Comparison of ENCODE assay signal across 25 mouse cellular contexts in the genomic region with DNA sequence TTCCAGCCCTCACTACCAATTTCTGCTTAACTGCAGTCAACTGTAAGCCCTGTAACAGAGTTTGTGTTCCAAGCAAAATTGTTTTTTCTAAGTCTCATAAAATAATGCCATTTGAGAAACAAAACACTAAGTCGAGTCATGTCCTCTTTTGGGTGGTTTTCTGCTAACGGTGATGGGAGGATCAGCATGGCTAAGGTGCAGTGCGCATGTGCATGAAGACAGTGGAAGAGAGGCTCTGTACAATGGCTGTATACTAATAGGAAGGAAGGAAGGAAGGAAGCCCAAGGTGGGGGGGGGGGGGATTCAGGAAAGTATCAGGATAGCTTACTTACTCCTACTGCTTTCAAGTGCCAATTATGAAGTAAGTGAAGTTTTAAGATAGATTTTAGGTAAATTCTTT. TPM values are rescaled to one million over a fixed set of nuclear protein-coding genes. Genes with fewer than 3 reads are reported as not detected.
A peak's percentile ranks its signal among the peaks of the same experiment; 100 is the strongest.
DNase-seq lines count a peak whose midpoint lies in the region; ATAC-seq and TF ChIP-seq lines count a peak whose summit lies in the region.
"Had no signal": no experiment of that assay in that cellular context is flagged by ENCODE, and none has a peak within 500 bp of the region (broad histone marks: within the 10 kb centered on the region; RNA-seq: fewer than 3 reads in every experiment).

No protein-coding gene starts in this region.

- no peak for ATAC-seq in kidney, postnatal 0 days (replicated peaks; ENCODE audit: low FRiP score, low read depth)
- no peak for ATAC-seq in kidney, embryonic 15.5 days (replicated peaks; ENCODE audit: low FRiP score)
- no peak for ATAC-seq in lung, postnatal 0 days
- ATAC-seq: CD4-positive, CD25-positive, alpha-beta regulatory T cell, adult 4 months; forebrain, embryonic 15.5 days had no signal

- no peak for TF ChIP-seq CTCF in kidney, postnatal 0 days (IDR thresholded peaks at IDR 0.05; ENCODE audit: low read depth)
- TF ChIP-seq CTCF in lung, postnatal 0 days (IDR thresholded peaks at IDR 0.05), result no peak
- TF ChIP-seq CTCF in lung, adult 2 months (IDR thresholded peaks at IDR 0.05; ENCODE audit: insufficient read depth, low read length), result no peak

- H3K9me3 ChIP-seq in heart, embryonic 10.5 days, result no peaks in the 10 kb centered on the region
- H3K9me3 ChIP-seq in kidney, postnatal 0 days (replicated peaks; ENCODE audit: low read length), result no peaks in the 10 kb centered on the region
- no peaks in the 10 kb centered on the region for H3K9me3 ChIP-seq in kidney, embryonic 15.5 days (replicated peaks)
- H3K9me3 ChIP-seq in lung, postnatal 0 days (ENCODE audit: low read length), result no peaks in the 10 kb centered on the region
- H3K9me3 ChIP-seq: embryonic facial prominence, embryonic 12.5 days; forebrain, embryonic 15.5 days; G1E; heart, embryonic 12.5 days; hindbrain, embryonic 15.5 days had no signal

- H3K4me2 ChIP-seq in kidney, postnatal 0 days (ENCODE audit: low read length), result no peak overlapping the region
- no peak overlapping the region for H3K4me2 ChIP-seq in kidney, embryonic 15.5 days
- H3K4me2 ChIP-seq in lung, postnatal 0 days (replicated peaks; ENCODE audit: low read depth, low read length), result no peak overlapping the region
- H3K4me2 ChIP-seq: embryonic facial prominence, embryonic 12.5 days; forebrain, embryonic 15.5 days; heart, embryonic 12.5 days; hindbrain, embryonic 15.5 days had no signal

- peak; percentile 91 for DNase-seq in heart, adult 11 months
- no peak for DNase-seq in heart, embryonic 10.5 days (ENCODE audit: low spot score)
- DNase-seq in kidney, postnatal 0 days (ENCODE audit: low spot score), result peak; percentile 62
- DNase-seq in lung, postnatal 0 days (ENCODE audit: low spot score), result peak; percentile 20
- no peak for DNase-seq in lung, adult 2 months
- no peak for DNase-seq in Muller cell, postnatal 12 days (ENCODE audit: inconsistent ontology term)
- DNase-seq: adrenal gland, postnatal 10 days; B cell, adult 2 months; cerebellum, adult 11 months; cerebellum, adult 8-10 months; cerebellum, postnatal 14 days; embryo, embryonic 11 days; gastrocnemius, postnatal 36 days; heart, postnatal 36 days had no signal

- TF ChIP-seq EP300 in lung, postnatal 0 days (IDR thresholded peaks at IDR 0.05), result 0 out of 2 replicates have a peak, but pooled peaks have one; percentile 27

- H3K4me1 ChIP-seq in heart, embryonic 10.5 days, result no peaks in the 10 kb centered on the region
- H3K4me1 ChIP-seq in kidney, postnatal 0 days (replicated peaks; ENCODE audit: insufficient read depth, low read length), result no peaks in the 10 kb centered on the region
- H3K4me1 ChIP-seq in kidney, embryonic 15.5 days, result peaks cover 12% of the 10 kb centered on the region
- H3K4me1 ChIP-seq in lung, postnatal 0 days (ENCODE audit: insufficient read depth, low read depth, low read length), result no peaks in the 10 kb centered on the region
- no peaks in the 10 kb centered on the region; the same call in 1 of the 2 replicates for H3K4me1 ChIP-seq in lung, adult 2 months (ENCODE audit: control insufficient read depth, insufficient read depth, low read length)
- H3K4me1 ChIP-seq: embryonic facial prominence, embryonic 12.5 days; heart, embryonic 12.5 days; hindbrain, embryonic 15.5 days had no signal

- no peak overlapping the region for H3K27ac ChIP-seq in heart, embryonic 10.5 days
- no peak overlapping the region for H3K27ac ChIP-seq in kidney, postnatal 0 days
- H3K27ac ChIP-seq in kidney, embryonic 15.5 days, result no peak overlapping the region
- no peak overlapping the region for H3K27ac ChIP-seq in lung, postnatal 0 days (ENCODE audit: low read length)
- H3K27ac ChIP-seq: embryonic facial prominence, embryonic 12.5 days; forebrain, embryonic 15.5 days; hindbrain, embryonic 15.5 days had no signal

- 87% methylated on average over 3 of the region's 3 CpGs for WGBS in heart, embryonic 10.5 days
- WGBS in kidney, postnatal 0 days, result 50% methylated on average over 3 of the region's 3 CpGs
- 67% methylated on average over 3 of the region's 3 CpGs for WGBS in kidney, embryonic 15.5 days
- 80% methylated on average over 3 of the region's 3 CpGs for WGBS in lung, postnatal 0 days
- WGBS in lung, adult 2 months, result 52% methylated on average over 3 of the region's 3 CpGs

- no peak overlapping the region for H3K9ac ChIP-seq in kidney, postnatal 0 days (ENCODE audit: low read depth, low read length)
- no peak overlapping the region for H3K9ac ChIP-seq in kidney, embryonic 15.5 days
- no peak overlapping the region for H3K9ac ChIP-seq in lung, postnatal 0 days (replicated peaks; ENCODE audit: low read depth)
- H3K9ac ChIP-seq: embryonic facial prominence, embryonic 12.5 days; forebrain, embryonic 15.5 days; heart, embryonic 12.5 days; hindbrain, embryonic 15.5 days had no signal

- TF ChIP-seq POLR2A in lung, adult 2 months (IDR thresholded peaks at IDR 0.05; ENCODE audit: borderline replicate concordance, extremely low read depth, low read depth, low read length), result no peak

- H3K36me3 ChIP-seq in heart, embryonic 10.5 days, result peaks cover 37% of the 10 kb centered on the region
- peaks cover 7% of the 10 kb centered on the region for H3K36me3 ChIP-seq in kidney, postnatal 0 days (ENCODE audit: insufficient read depth, low read length)
- peaks cover 27% of the 10 kb centered on the region for H3K36me3 ChIP-seq in kidney, embryonic 15.5 days
- H3K36me3 ChIP-seq in lung, postnatal 0 days (ENCODE audit: insufficient read depth, low read length), result peaks cover 7% of the 10 kb centered on the region; the same call in 1 of the 2 replicates

- H3K4me3 ChIP-seq in heart, embryonic 10.5 days, result no peak overlapping the region
- no peak overlapping the region for H3K4me3 ChIP-seq in kidney, postnatal 0 days (replicated peaks; ENCODE audit: low read depth, low read length)
- no peak overlapping the region for H3K4me3 ChIP-seq in kidney, embryonic 15.5 days (replicated peaks)
- no peak overlapping the region for H3K4me3 ChIP-seq in lung, postnatal 0 days (ENCODE audit: low read depth, low read length)
- H3K4me3 ChIP-seq in lung, adult 2 months (replicated peaks; ENCODE audit: extremely low read depth, low read depth, low read length), result no peak overlapping the region
- H3K4me3 ChIP-seq: embryonic facial prominence, embryonic 12.5 days; forebrain, embryonic 15.5 days; heart, embryonic 12.5 days; hindbrain, embryonic 15.5 days had no signal

- no peaks in the 10 kb centered on the region for H3K27me3 ChIP-seq in heart, embryonic 10.5 days (ENCODE audit: insufficient read depth, poor library complexity, severe bottlenecking)
- H3K27me3 ChIP-seq in kidney, postnatal 0 days (ENCODE audit: insufficient read depth, low read length), result no peaks in the 10 kb centered on the region
- no peaks in the 10 kb centered on the region for H3K27me3 ChIP-seq in kidney, embryonic 15.5 days
- no peaks in the 10 kb centered on the region for H3K27me3 ChIP-seq in lung, postnatal 0 days (replicated peaks; ENCODE audit: insufficient read depth, low read length)
- H3K27me3 ChIP-seq: embryonic facial prominence, embryonic 12.5 days; forebrain, embryonic 15.5 days; heart, embryonic 12.5 days; hindbrain, embryonic 15.5 days had no signal

RNA-seq across cellular contexts. Expression of gene Htr2b, which starts 2.4 kb away (rescaled TPM):
- polyA plus RNA-seq in heart, embryonic 10.5 days (2016; fragmentation: Nextera tagmentation; extraction: Ambion mirVana), result 0.40 and 0.51 TPM in 2 replicates
- 3.0 and 3.3 TPM in 2 replicates for polyA plus RNA-seq in kidney, postnatal 0 days (2015; fragmentation: Nextera tagmentation; extraction: Ambion mirVana)
- 1.1 and 1.3 TPM in 2 replicates for polyA plus RNA-seq in kidney, embryonic 15.5 days (2015; fragmentation: Nextera tagmentation; extraction: Ambion mirVana)
- polyA plus RNA-seq in lung, postnatal 0 days (2015; fragmentation: Nextera tagmentation; extraction: Ambion mirVana), result 1.0 and 1.2 TPM in 2 replicates
- 0.42 and 0.73 TPM in 2 replicates for polyA plus RNA-seq in lung, adult 2 months (2012; rRNA removed)
- polyA plus RNA-seq: brain, embryonic 14.5 days; G1E had no signal

RNA-seq across cellular contexts. Expression of gene Gm21972, which starts 19.3 kb away (rescaled TPM):
- 0.24 TPM in 1 of 2 replicates, not detected in the other for polyA plus RNA-seq in heart, embryonic 10.5 days (2016; fragmentation: Nextera tagmentation; extraction: Ambion mirVana)
- polyA plus RNA-seq in kidney, postnatal 0 days (2015; fragmentation: Nextera tagmentation; extraction: Ambion mirVana), result not detected in 2 replicates
- not detected in 2 replicates for polyA plus RNA-seq in kidney, embryonic 15.5 days (2015; fragmentation: Nextera tagmentation; extraction: Ambion mirVana)
- polyA plus RNA-seq in lung, postnatal 0 days (2015; fragmentation: Nextera tagmentation; extraction: Ambion mirVana), result 0.16 TPM in 1 of 2 replicates, not detected in the other
- not detected in 2 replicates for polyA plus RNA-seq in lung, adult 2 months (2012; rRNA removed)
- polyA plus RNA-seq: CD4-positive, CD25-positive, alpha-beta regulatory T cell, adult 4 months; forebrain, embryonic 11.5 days; heart, embryonic 16.5 days; hindbrain, embryonic 11.5 days had no signal

RNA-seq across cellular contexts. Expression of gene Armc9, which starts 40.4 kb away (rescaled TPM):
- 17.0 and 21.6 TPM in 2 replicates for polyA plus RNA-seq in heart, embryonic 10.5 days (2016; fragmentation: Nextera tagmentation; extraction: Ambion mirVana)
- polyA plus RNA-seq in kidney, postnatal 0 days (2015; fragmentation: Nextera tagmentation; extraction: Ambion mirVana), result 16.5 and 20.1 TPM in 2 replicates
- polyA plus RNA-seq in kidney, embryonic 15.5 days (2015; fragmentation: Nextera tagmentation; extraction: Ambion mirVana), result 25.3 and 29.9 TPM in 2 replicates
- polyA plus RNA-seq in lung, postnatal 0 days (2015; fragmentation: Nextera tagmentation; extraction: Ambion mirVana), result 8.7 and 9.8 TPM in 2 replicates
- polyA plus RNA-seq in lung, adult 2 months (2012; rRNA removed), result 4.0 and 5.3 TPM in 2 replicates

RNA-seq across cellular contexts. Expression of gene Psmd1, which starts 50.0 kb away (rescaled TPM):
- polyA plus RNA-seq in heart, embryonic 10.5 days (2016; fragmentation: Nextera tagmentation; extraction: Ambion mirVana), result 191 and 198 TPM in 2 replicates
- 123 and 145 TPM in 2 replicates for polyA plus RNA-seq in kidney, postnatal 0 days (2015; fragmentation: Nextera tagmentation; extraction: Ambion mirVana)
- 181 and 182 TPM in 2 replicates for polyA plus RNA-seq in kidney, embryonic 15.5 days (2015; fragmentation: Nextera tagmentation; extraction: Ambion mirVana)
- polyA plus RNA-seq in lung, postnatal 0 days (2015; fragmentation: Nextera tagmentation; extraction: Ambion mirVana), result 85.1 and 86.2 TPM in 2 replicates
- 32.9 and 52.4 TPM in 2 replicates for polyA plus RNA-seq in lung, adult 2 months (2012; rRNA removed)

Comparison
In these comparisons a context has a peak if more than half of its experiments do, and no peak if none do; other contexts are left out.
1. DNase-seq: peak in heart, adult 11 months (single experiment), kidney, postnatal 0 days (single experiment) and lung, postnatal 0 days (single experiment); none in heart, embryonic 10.5 days (single experiment), lung, adult 2 months (single experiment) and Muller cell, postnatal 12 days (single experiment).